Mouse (Mus musculus) heart, postnatal 0 days (tissue): ENCODE measurements around the gene Pmpcb.

Experiments used
- CTCF ChIP-seq: IDR thresholded peaks from 2 replicates; pipeline ENCODE4 v1.5.1; 2016; ENCODE audit warnings: antibody characterized with exemption, control low read depth, low read depth
- EP300 ChIP-seq: IDR thresholded peaks from 2 replicates; pipeline ENCODE4 v1.6.1; 2016; ENCODE audit warnings: antibody characterized with exemption, low read depth

DNA sequence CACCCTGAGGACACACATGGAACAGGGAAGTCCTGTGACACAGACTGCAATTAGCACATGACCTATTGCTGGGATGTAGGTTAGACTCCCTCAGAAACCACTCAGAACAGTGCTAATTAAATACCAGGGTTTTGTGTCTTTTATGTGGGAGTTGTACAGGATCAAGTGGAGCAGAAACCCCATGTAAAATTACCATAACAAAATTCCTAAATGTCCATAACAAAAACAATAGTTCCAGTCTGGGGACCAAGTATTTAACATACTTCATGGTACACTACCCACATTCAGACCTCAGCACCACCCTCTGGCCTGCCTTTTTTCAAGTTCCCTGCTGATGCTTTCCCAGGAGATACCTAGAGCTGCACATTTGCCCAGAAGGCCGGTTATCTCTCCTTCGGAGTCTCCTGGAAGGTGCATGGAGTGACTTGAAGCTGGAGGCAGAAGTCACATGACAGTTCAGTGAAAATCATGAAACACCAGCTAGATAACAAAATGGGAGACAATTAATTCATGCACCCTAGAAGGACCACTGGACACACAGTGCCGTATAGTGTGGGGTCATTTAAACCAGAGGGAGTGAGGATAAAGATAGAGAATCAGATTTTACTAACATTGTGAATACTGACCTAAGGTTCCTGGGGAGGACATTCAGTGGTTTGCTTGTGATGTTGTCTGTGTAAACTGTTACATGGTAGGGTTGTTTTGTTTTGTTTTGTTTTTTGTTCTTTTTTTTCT is 4.6 kb upstream of the Pmpcb start:
- TF ChIP-seq CTCF (no peak), EP300 (no peak)
